Mouse (Mus musculus) small intestine, adult 2 months (tissue): ENCODE results near the gene Nucb1. TPM values are rescaled to one million over a fixed set of nuclear protein-coding genes. Genes with fewer than 3 reads are reported as not detected.

Source experiments
- H3K27ac ChIP-seq: fragments of 200-500 bp; 2 replicates; pipeline ENCODE4 v1.5.1; 2012; ENCODE audit warnings: low read depth, low read length, control low read depth, inconsistent platforms; ENCODE audit not compliant: insufficient read depth
- H3K27me3 ChIP-seq: fragments of 200-500 bp; 2 replicates; pipeline ENCODE4 v1.6.1; 2012; ENCODE audit warnings: mild to moderate bottlenecking, moderate library complexity, low read length, inconsistent platforms; ENCODE audit not compliant: control insufficient read depth, insufficient read depth
- H3K36me3 ChIP-seq: fragments of 200-500 bp; 2 replicates; pipeline ENCODE4 v1.6.1; 2012; ENCODE audit warnings: mild to moderate bottlenecking, low read length, control low read depth, inconsistent platforms; ENCODE audit not compliant: control insufficient read depth, insufficient read depth
- H3K4me1 ChIP-seq: fragments of 200-500 bp; 2 replicates; pipeline ENCODE4 v1.6.1; 2012; ENCODE audit warnings: low read length, inconsistent platforms, mixed read lengths; ENCODE audit not compliant: control insufficient read depth, insufficient read depth, insufficient read length
- H3K4me3 ChIP-seq: fragments of 200-500 bp; 2 replicates; pipeline ENCODE4 v1.5.1; 2012; ENCODE audit warnings: low read depth, mild to moderate bottlenecking, control low read depth, inconsistent platforms, low read length, moderate library complexity
- CTCF ChIP-seq: fragments of 200-500 bp; IDR thresholded peaks from 2 replicates; pipeline ENCODE4 v1.5.1; 2012; ENCODE audit warnings: low read depth, mild to moderate bottlenecking, control low read depth, inconsistent platforms, low read length, moderate library complexity, mixed read lengths; ENCODE audit not compliant: insufficient replicate concordance, insufficient read length; ENCODE audit errors: extremely low read depth
- POLR2A ChIP-seq: fragments of 200-500 bp; IDR thresholded peaks from 2 replicates; pipeline ENCODE4 v1.6.1; 2012; ENCODE audit warnings: low read depth, mild to moderate bottlenecking, control low read depth, inconsistent platforms, low read length, moderate library complexity
- WGBS: fragments of 180-500 bp; shearing (Covaris S2); methylation state at CpG from one replicate; pipeline ENCODE4 v1.1.7; 2018; 5-methylcytosine and 5-hydroxymethylcytosine counted together
- polyA plus RNA-seq: library from polyadenylated mRNA; depleted of rRNA; stranded (reverse); fragments of >200 nt; gene quantifications from 2 replicates; pipeline ENCODE4 v1.2.3, GENCODE M21; 2012

Nucb1 gene
- polyA plus RNA-seq, 1 experiment = 456 TPM

DNA sequence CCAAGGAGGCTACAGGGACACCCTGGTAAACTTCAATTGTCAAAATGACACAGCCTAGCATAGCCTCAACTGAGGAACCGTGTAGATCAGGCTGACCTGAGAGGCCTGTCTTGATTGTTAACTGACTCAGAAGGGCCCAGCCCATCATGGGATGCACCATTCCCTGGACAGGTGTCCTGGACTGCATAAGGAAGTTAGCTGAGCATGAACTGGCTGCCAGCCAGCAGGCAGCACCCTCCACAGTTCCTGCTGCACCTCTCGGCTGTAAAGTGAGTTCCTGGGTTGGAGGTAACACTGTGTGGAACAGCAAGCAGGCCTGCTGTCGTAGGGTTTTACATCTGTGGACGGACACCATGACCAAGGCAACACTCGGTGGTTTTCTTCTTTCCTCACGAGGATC lies 2.6 kb downstream of the Nucb1 start:
- H3K27me3 ChIP-seq = no peaks in the 10 kb centered on the region
- H3K36me3 ChIP-seq = peaks cover 14% of the 10 kb centered on the region
- TF ChIP-seq CTCF (no peak), POLR2A (no peak)
- WGBS = 27% methylated on average over 6 of the region's 6 CpGs
- H3K27ac ChIP-seq = peak overlapping the region; percentile 72
- peaks cover 10% of the 10 kb centered on the region; the same call in 1 of the 2 replicates for H3K4me1 ChIP-seq
- H3K4me3 ChIP-seq = peak overlapping the region; percentile 13

DNA sequence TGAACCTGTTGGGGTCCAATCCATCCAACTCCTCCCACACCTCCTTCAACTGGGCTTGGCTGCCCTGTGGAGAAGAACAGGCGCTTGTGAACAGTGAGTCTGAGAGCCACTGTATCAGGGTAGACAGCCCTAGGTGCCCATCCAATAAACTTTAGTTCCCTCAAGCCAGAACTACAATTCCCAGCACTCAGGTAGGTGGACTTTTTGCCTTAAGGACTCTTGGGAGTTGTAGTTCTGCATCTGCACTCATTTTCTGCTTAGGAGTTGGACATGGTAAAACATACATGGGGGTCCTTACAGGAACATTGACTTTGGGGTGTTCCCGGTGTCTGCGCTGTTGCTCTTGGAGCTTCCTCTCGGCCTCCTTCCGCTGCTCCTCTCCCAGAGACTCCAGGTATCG lies 11.8 kb downstream of the Nucb1 start:
- Histone ChIP-seq H3K4me3 (no peak overlapping the region), H3K27ac (no peak overlapping the region), H3K36me3 (peaks cover 78% of the 10 kb centered on the region), H3K27me3 (no peaks in the 10 kb centered on the region), H3K4me1 (no peaks in the 10 kb centered on the region)
- TF ChIP-seq CTCF (no peak), POLR2A (no peak)
- WGBS = 98% methylated on average over 6 of the region's 6 CpGs

DNA sequence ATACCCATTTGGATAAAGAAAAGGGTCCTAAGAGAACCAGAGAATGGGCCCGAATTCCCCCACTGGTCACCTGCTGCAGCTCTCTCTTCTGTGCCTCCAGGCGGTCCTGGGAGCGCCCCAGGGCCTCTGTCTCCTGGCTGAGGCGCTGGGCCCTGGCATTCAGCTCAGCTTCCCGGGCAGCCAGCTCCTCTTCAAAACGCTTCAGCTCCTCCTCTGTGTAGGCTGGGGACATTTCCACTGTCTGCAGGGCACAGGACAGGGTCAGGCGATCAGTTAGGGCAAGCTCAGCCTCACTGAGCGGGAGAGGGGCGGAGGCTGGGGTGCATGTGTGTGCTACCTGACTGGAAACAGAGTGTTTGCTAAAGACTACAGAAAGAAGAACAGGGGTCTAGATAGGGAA lies 15.7 kb downstream of the Nucb1 start:
- TF ChIP-seq POLR2A (no peak), CTCF (no peak)
- H3K4me3 ChIP-seq = no peak overlapping the region
- peaks cover 3% of the 10 kb centered on the region for H3K4me1 ChIP-seq
- no peaks in the 10 kb centered on the region for H3K27me3 ChIP-seq
- no peak overlapping the region for H3K27ac ChIP-seq
- H3K36me3 ChIP-seq = peaks cover 63% of the 10 kb centered on the region
- 92% methylated on average over 9 of the region's 9 CpGs for WGBS

DNA sequence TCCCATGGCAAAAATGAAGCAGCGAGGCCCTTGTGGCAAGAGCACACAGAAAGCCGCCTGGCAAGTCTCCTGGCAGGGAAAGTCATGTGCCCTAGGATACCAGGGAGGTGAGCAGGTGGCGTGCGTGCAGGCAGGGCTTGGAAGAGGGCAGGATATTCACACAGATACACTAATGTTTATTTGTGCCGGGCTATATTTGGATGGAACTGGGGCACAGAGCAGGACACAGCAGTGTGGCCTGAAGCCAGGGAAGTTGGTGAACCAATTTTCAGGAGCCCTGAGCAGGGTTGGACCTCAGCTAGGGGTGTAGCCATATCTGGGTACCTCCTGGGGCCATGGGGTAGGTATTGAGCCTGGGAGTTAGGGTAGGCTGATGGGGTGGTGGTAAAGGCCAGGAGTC lies 17.3 kb downstream of the Nucb1 start:
- Histone ChIP-seq H3K4me1 (peaks cover 8% of the 10 kb centered on the region), H3K27ac (no peak overlapping the region), H3K36me3 (peaks cover 48% of the 10 kb centered on the region), H3K27me3 (no peaks in the 10 kb centered on the region), H3K4me3 (no peak overlapping the region)
- 82% methylated on average over 5 of the region's 5 CpGs for WGBS
- TF ChIP-seq CTCF = no peak
- TF ChIP-seq POLR2A = no peak

DNA sequence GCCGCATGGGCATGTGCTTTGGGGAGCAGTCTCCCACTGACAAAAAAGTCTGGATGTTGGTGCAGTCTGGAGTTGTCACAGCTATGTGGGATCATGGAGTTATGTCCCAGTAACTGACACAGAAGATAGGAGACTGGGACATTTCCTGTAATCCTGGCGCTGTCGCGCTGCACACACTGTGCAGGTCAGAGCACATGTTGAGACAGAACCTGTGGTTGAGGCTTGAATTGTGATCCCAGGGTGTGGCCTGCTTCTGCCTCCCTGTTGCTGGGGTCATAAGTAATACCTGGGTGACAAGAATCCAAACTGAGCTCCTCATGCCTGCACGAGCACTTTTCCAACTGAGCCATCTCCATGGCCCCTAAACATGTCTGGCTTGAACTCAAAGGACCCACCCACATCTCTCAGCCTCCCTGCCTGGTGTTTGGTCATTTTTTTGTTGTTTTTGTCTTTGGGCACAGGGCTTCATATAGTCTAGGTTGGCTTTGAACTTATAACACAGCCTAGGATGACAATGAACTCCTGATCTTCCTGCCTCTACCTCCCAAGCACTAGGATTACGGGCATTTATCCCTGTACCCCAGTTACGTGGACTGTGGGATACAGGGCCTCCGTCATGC lies 17.9 kb downstream of the Nucb1 start:
- Histone ChIP-seq H3K27me3 (no peaks in the 10 kb centered on the region), H3K27ac (no peak overlapping the region)

DNA sequence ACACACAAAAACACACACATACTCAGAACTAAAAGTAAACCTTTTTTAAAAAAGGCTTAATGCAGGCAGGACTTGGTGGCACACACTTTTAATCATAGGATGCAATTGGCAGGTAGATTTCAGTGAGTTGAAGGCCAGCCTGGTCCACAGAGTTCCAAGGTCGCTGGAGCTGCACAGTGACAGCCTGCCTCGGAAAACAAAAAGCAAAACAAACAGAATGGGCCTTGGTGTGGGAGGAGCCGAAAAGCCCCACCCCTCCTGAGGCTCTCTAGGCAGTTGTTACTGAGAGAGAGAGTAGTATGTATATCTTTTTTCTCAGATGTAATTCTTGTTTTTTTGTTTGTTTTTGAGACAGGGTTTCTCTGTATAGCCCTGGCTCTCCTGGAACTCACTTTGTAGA lies 18.9 kb downstream of the Nucb1 start:
- H3K4me3 ChIP-seq = no peak overlapping the region
- H3K36me3 ChIP-seq = peaks cover 33% of the 10 kb centered on the region
- no peak for TF ChIP-seq POLR2A
- no peak for TF ChIP-seq CTCF
- H3K27me3 ChIP-seq = no peaks in the 10 kb centered on the region
- 3% methylated on average over 3 of the region's 3 CpGs for WGBS
- H3K4me1 ChIP-seq = peaks cover 8% of the 10 kb centered on the region
- H3K27ac ChIP-seq = 0 out of 2 replicates have a peak overlapping the region, but pooled peaks have one; percentile 5

More for the DNA sequence above, 17.9 kb downstream of the Nucb1 start:
- TF ChIP-seq POLR2A (no peak), CTCF (no peak)
- H3K4me1 ChIP-seq = peaks cover 8% of the 10 kb centered on the region
- WGBS = 94% methylated on average over 8 of the region's 8 CpGs
- no peak overlapping the region for H3K4me3 ChIP-seq
- H3K36me3 ChIP-seq = peaks cover 44% of the 10 kb centered on the region

DNA sequence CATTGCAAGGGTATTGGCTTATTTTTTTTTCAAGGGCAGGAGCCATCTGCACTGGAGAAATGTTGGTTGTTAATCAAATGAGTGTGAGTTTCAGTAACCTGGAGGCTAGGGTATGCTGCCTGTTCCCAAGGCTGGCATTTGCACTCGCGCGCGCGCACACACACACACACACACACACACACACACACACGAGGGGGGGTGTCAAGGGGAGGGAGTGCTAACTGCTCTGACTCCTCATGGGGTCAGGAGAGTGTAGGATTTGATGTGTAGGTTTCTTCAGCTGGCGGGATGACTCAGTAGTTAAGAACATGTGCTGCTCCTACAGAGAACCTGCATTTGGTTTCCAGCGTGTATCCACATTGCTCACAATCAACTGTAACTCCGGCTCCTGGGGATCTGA lies 19.4 kb downstream of the Nucb1 start:
- 57% methylated on average over 9 of the region's 9 CpGs for WGBS
- Histone ChIP-seq H3K36me3 (peaks cover 29% of the 10 kb centered on the region), H3K4me1 (peaks cover 8% of the 10 kb centered on the region), H3K27ac (0 out of 2 replicates have a peak overlapping the region, but pooled peaks have one; percentile 5), H3K27me3 (no peaks in the 10 kb centered on the region), H3K4me3 (no peak overlapping the region)
- TF ChIP-seq CTCF (no peak), POLR2A (no peak)

DNA sequence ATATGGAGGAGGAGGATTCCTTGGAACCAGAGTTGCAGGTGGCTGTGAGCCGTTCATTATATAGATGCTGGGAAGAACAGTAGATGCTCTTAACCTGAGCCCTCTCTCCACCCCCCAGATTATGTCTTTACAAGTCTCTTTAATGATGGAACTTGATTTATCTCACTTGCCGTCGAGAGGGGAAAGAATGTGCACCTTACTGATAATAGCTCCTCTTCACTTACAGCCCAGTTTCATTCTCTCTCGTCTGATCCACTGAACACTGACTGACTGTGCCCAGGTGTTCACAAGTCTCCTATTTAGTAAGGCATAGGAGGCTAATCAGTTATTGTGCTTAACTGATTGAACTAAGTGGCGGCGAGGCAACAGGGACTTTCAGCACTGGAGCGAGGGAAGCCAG lies 20.6 kb downstream of the Nucb1 start:
- 82% methylated on average over 7 of the region's 7 CpGs for WGBS
- Histone ChIP-seq H3K4me1 (peaks cover 8% of the 10 kb centered on the region), H3K36me3 (peaks cover 17% of the 10 kb centered on the region)

More for the DNA sequence above, 20.6 kb downstream of the Nucb1 start:
- TF ChIP-seq POLR2A = no peak
- Histone ChIP-seq H3K27me3 (no peaks in the 10 kb centered on the region), H3K27ac (no peak overlapping the region), H3K4me3 (no peak overlapping the region)
